Mouse (Mus musculus) heart, adult 9 months (tissue): ENCODE results near the gene Isg20l2.

ENCODE experiments used
- DNase-seq, 2 experiments: peaks; one replicate each; pipeline ENCODE4 v3.0.0; 2022; ENCODE audit warnings: low spot score in 2 of 2

Isg20l2 gene

GRCm38 (mm10) chr3:87974381-87974987 lies 44.4 kb downstream of the Isg20l2 start:
- peak; percentile 66 to 69 for DNase-seq

DNA sequence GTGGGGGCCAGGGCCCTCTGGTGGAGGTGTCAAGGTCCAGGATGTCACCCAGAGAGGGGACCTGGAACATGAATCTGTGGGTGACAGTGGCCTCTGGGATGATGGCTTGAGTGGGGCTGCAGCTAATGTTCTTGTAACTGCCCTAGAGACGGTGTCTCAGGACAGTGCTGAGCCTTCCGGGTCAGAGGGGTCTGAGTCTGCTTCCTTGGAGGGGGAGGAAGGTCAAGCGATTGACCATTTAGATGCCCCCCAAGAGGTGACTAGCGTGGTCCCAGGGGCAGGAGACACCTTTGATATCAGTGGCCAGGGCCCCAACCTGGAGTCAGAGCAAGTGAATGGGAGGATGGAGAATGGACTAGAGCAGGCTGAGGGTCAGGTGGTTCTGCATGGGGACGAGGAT lies 49.4 kb downstream of the Isg20l2 start:
- DNase-seq, result no peak

GRCm38 (mm10) chr3:87980085-87980484 lies 50.0 kb downstream of the Isg20l2 start:
- no peak for DNase-seq

- DNase-seq, result no peak
These were observed 50.6 kb downstream of the Isg20l2 start for GRCm38 (mm10) chr3:87980728-87981127.

- DNase-seq, result no peak
These were observed 51.2 kb downstream of the Isg20l2 start for GRCm38 (mm10) chr3:87981214-87981760.

GRCm38 (mm10) chr3:87981894-87982835 lies 52.1 kb downstream of the Isg20l2 start:
- DNase-seq, result peak; percentile 86 to 90

DNA sequence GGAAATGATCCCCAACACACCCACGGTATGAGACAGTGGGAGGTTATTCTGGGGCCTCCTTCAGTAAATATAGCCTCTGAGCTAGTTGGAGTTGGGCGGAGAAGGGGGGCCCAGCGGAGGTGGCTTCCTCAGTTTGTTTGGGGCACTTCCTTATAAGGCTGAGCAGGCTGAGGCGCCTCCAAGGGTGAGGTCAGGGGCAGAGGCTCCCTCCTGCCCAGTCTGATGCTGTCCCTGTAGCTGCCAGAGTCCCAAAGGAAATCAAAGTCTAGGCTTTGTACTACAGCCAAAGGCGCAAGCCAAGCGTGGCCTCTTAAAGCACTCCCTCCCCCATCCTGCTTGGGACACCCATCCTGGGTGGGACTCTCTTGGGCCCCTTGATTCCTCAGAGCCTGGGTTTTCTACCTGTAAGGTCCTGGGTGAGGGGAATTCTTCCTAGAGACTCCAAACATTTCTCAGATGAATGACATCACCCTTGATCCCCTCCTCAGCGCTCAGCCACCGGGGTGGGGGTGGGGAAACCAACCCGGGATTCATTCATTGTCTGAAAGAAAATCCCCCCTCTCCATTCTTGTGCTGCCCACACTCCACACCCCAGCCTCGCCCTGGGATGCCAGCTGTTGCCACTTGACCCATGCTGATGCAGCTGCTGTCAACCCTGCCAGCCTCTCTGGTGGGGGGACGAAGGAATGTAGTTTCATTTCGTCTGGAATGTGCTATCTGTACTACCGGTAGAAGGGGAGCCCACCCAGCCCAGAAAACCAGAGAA lies 52.9 kb downstream of the Isg20l2 start:
- DNase-seq, result peak; percentile 79 to 89

DNA sequence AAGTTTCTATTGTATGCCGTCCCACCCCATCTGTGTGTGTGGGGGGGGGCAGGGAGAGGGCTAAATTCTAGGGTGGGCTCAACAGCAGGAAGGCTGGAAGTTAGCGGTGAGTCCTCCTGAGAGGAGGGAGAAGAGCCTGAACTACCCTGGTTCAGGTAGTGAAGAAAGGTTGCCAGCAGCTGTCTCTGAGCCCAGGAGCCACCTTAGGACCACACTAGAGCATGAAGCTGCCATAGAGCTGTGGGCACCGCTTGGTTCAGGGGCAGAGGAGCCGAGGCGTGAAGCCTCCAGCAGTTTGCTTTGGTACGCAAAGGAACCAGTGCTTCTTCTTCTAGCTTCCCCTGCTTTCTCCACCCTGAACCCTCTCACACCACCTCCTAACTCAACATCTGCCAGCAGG lies 53.5 kb downstream of the Isg20l2 start:
- no peak for DNase-seq

- DNase-seq, result no peak
These were observed 54.0 kb downstream of the Isg20l2 start for GRCm38 (mm10) chr3:87984094-87984493.

- peak in 1 of 2 experiments; percentile 30 for DNase-seq
These were observed 55.6 kb downstream of the Isg20l2 start for GRCm38 (mm10) chr3:87985505-87986320.

GRCm38 (mm10) chr3:87986868-87987267 lies 56.8 kb downstream of the Isg20l2 start:
- DNase-seq, result peak; percentile 90 to 94

- no peak for DNase-seq
These were observed 57.5 kb downstream of the Isg20l2 start for GRCm38 (mm10) chr3:87987633-87988032.

- DNase-seq, result no peak
These were observed 58.0 kb downstream of the Isg20l2 start for GRCm38 (mm10) chr3:87988068-87988467.

DNA sequence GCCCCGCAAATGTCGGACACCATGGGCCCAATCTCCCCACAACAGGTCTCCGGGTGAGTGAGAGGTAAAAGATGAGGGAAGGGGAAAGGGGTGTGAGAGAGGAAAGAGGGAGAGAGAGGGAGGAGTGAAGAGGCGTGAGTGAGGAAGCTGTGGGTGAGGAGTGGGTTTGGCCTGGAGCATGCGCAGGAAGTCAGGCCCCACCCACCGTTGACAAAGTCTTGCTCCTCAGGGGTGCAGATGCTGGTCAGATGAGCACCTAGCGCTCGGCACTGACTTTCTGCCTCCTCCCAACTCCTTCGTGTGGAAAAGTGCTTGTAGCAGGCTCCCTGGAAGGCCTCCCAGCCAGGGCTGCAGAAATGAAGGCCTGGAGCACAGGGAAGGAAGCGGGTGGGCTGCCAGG lies 59.8 kb downstream of the Isg20l2 start:
- DNase-seq, result no peak
